Mouse (Mus musculus): ENCODE results near the gene Aknad1.

Gene Aknad1

GRCm38 (mm10) chr3:108788455-108788794 is 49.0 kb downstream of the Aknad1 start:
- no peak for DNase-seq

GRCm38 (mm10) chr3:108789299-108789698 is 49.8 kb downstream of the Aknad1 start:
- DNase-seq: no peak

- DNase-seq: no peak
These were observed 51.0 kb downstream of the Aknad1 start for GRCm38 (mm10) chr3:108790499-108790898.

- peak; percentile 24 for DNase-seq
These were observed 51.7 kb downstream of the Aknad1 start for GRCm38 (mm10) chr3:108791054-108791706.

- DNase-seq: no peak
These were observed 53.0 kb downstream of the Aknad1 start for GRCm38 (mm10) chr3:108792420-108792819.

GRCm38 (mm10) chr3:108794780-108795179 is 55.3 kb downstream of the Aknad1 start:
- no peak for DNase-seq

- DNase-seq: no peak
These were observed 56.3 kb downstream of the Aknad1 start for GRCm38 (mm10) chr3:108795554-108796299.

GRCm38 (mm10) chr3:108796386-108796785 is 56.9 kb downstream of the Aknad1 start:
- DNase-seq: no peak

- DNase-seq: no peak
These were observed 58.3 kb downstream of the Aknad1 start for GRCm38 (mm10) chr3:108797723-108798122.

GRCm38 (mm10) chr3:108798375-108798774 is 58.9 kb downstream of the Aknad1 start:
- DNase-seq: no peak

GRCm38 (mm10) chr3:108805622-108806021 is 66.2 kb downstream of the Aknad1 start:
- DNase-seq: peak; percentile 22

- peak; percentile 9 for DNase-seq
These were observed 71.3 kb downstream of the Aknad1 start for GRCm38 (mm10) chr3:108810747-108811263.

GRCm38 (mm10) chr3:108815631-108816030 is 76.2 kb downstream of the Aknad1 start:
- DNase-seq: peak; percentile 8

- DNase-seq: no peak
These were observed 91.0 kb downstream of the Aknad1 start for GRCm38 (mm10) chr3:108830493-108830892.

- no peak for DNase-seq
These were observed 92.3 kb downstream of the Aknad1 start for GRCm38 (mm10) chr3:108831750-108832149.

All from right cerebral cortex, adult 18-20 months (tissue).